Mouse (Mus musculus) forebrain, embryonic 11.5 days (tissue): ENCODE results near the gene Ankef1. TPM values are rescaled to one million over a fixed set of nuclear protein-coding genes. Genes with fewer than 3 reads are reported as not detected.
A peak's percentile ranks its signal among the peaks of the same experiment; 100 is the strongest.

Experiments
- ATAC-seq: fragments of 200-750 bp; cut with Nextera tagmentation; replicated peaks from 2 replicates; pipeline ENCODE4 v1.8.0; 2017; ENCODE audit warnings: moderate TSS enrichment; ENCODE audit not compliant: low FRiP score
- DNase-seq: peaks from one replicate; pipeline ENCODE4 v3.0.0-alpha.2; 2017; ENCODE audit warnings: low spot score
- H3K27ac ChIP-seq: fragments of 300-500 bp; sonication (generic); 2 replicates; pipeline ENCODE4 v1.5.1; 2014; ENCODE audit warnings: low read depth, low read length
- H3K27me3 ChIP-seq: fragments of 300-500 bp; sonication (generic); 2 replicates; pipeline ENCODE4 v1.6.1; 2014; ENCODE audit warnings: mild to moderate bottlenecking, low read length, mixed read lengths; ENCODE audit not compliant: control insufficient read depth, insufficient read depth
- H3K36me3 ChIP-seq: fragments of 300-500 bp; sonication (generic); 2 replicates; pipeline ENCODE4 v1.6.1; 2014; ENCODE audit warnings: mild to moderate bottlenecking, low read length, moderate library complexity, mixed read lengths; ENCODE audit not compliant: control insufficient read depth, insufficient read depth
- H3K4me1 ChIP-seq: fragments of 300-500 bp; sonication (generic); replicated peaks from 2 replicates; pipeline ENCODE4 v1.6.1; 2014; ENCODE audit warnings: low read length, mixed read lengths; ENCODE audit not compliant: control insufficient read depth, insufficient read depth
- H3K4me2 ChIP-seq: fragments of 300-500 bp; sonication (generic); 2 replicates; pipeline ENCODE4 v1.6.1; 2014; ENCODE audit warnings: low read depth, mild to moderate bottlenecking, low read length, moderate library complexity, mixed read lengths; ENCODE audit not compliant: severe bottlenecking
- H3K4me3 ChIP-seq: fragments of 300-500 bp; sonication (generic); 2 replicates; pipeline ENCODE4 v1.5.1; 2014; ENCODE audit warnings: low read depth, low read length
- H3K9ac ChIP-seq: fragments of 300-500 bp; sonication (generic); 2 replicates; pipeline ENCODE4 v1.6.1; 2014; ENCODE audit warnings: low read length
- H3K9me3 ChIP-seq: fragments of 300-500 bp; sonication (generic); 2 replicates; pipeline ENCODE4 v1.6.1; 2016; ENCODE audit warnings: low read length, mixed read lengths; ENCODE audit not compliant: control insufficient read depth
- WGBS: fragments of 180-500 bp; shearing (Covaris S2); extraction: QIAGEN DNeasy Blood & Tissue Kit; methylation state at CpG from one replicate; pipeline ENCODE4 v1.1.7; 2014; 5-methylcytosine and 5-hydroxymethylcytosine counted together
- polyA plus RNA-seq: library from polyadenylated mRNA; unstranded; fragments of >200 nt; fragmentation: Nextera tagmentation; extraction: Ambion mirVana; gene quantifications from 2 replicates; pipeline ENCODE4 v1.2.1, GENCODE M21; 2014

The Ankef1 gene
- polyA plus RNA-seq, 1 experiment from 2014 or later, result 0.57 TPM

DNA sequence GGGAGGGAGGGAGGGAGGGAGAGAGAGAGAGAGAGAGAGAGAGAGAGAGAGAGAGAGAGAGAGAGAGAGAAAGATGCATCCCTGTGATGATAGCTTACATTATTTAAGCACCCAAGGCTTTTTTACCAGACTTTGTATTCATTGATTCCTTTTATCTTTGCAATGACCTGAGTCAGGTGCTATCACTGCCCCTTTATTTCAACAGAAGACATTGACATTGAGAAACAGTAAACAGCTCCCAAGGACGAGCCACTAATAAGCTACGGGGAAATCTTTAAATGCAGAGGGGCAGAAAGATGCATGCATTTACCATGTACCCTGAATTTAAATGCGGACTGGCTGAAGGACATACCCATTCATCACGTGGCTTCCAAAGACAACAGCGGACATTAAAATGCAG lies 14.7 kb upstream of the Ankef1 start:
- Histone ChIP-seq H3K4me2 (no peak overlapping the region), H3K4me1 (no peaks in the 10 kb centered on the region; the same call in 1 of the 2 replicates), H3K27ac (no peak overlapping the region), H3K9me3 (no peaks in the 10 kb centered on the region), H3K9ac (no peak overlapping the region), H3K4me3 (no peak overlapping the region), H3K36me3 (no peaks in the 10 kb centered on the region), H3K27me3 (no peaks in the 10 kb centered on the region)
- DNase-seq (no peak), ATAC-seq (no peak)
- WGBS, result 87% methylated on average over 5 of the region's 5 CpGs

DNA sequence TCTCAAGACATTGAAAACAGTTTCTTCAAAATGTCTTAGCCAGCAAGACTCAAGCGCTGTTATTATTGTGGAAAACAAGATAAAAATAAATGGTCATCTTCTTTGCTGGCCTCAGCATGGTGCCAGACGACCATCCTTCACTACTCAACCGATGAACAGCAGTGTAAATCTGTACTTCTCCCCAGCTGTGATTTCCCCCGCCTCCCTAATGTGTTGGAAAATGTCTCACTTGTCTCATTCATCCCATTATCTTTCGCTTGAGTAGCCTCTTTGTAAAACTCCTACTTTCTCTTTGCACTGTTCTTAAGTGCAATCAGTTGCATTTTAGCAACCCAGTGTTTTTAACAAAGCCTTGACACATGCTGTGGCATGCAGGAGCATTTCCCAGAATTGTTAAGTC lies 9.4 kb downstream of the Ankef1 start:
- no peaks in the 10 kb centered on the region for H3K27me3 ChIP-seq
- 8% methylated on average over 5 of the region's 5 CpGs for WGBS
- peak; percentile 51 for DNase-seq

DNA sequence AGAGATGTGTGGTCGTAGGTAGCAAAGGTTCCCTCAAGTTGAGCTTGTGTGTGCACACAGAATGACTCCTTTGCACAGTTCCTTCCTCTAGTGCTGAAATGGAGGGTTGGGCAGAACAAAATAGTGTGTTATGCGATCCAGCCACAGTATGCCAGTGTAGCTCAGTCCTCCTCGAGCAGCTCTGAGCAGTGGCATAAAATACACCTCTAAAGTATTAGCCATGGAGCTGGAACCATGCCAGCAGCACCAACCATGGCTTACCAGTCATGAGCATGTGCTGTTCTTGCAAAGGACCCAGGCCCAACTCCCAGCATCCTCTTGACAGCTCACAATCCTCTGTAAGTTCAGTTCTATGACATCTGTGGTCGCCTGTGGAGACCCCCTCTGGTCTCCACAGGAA lies 10.0 kb downstream of the Ankef1 start:
- Histone ChIP-seq H3K9me3 (no peaks in the 10 kb centered on the region), H3K27me3 (no peaks in the 10 kb centered on the region), H3K27ac (no peak overlapping the region), H3K9ac (no peak overlapping the region), H3K36me3 (no peaks in the 10 kb centered on the region), H3K4me1 (no peaks in the 10 kb centered on the region; the same call in 1 of the 2 replicates), H3K4me2 (no peak overlapping the region), H3K4me3 (no peak overlapping the region)
- WGBS, result 60% methylated on average over 4 of the region's 4 CpGs
- peak; percentile 51 for ATAC-seq
- DNase-seq, result no peak

More for the DNA sequence above, 9.4 kb downstream of the Ankef1 start:
- ATAC-seq, result peak; percentile 91
- H3K36me3 ChIP-seq, result no peaks in the 10 kb centered on the region
- H3K9ac ChIP-seq, result no peak overlapping the region
- H3K27ac ChIP-seq, result no peak overlapping the region
- H3K9me3 ChIP-seq, result no peaks in the 10 kb centered on the region
- H3K4me2 ChIP-seq, result no peak overlapping the region
- H3K4me1 ChIP-seq, result no peaks in the 10 kb centered on the region; the same call in 1 of the 2 replicates
- H3K4me3 ChIP-seq, result no peak overlapping the region

DNA sequence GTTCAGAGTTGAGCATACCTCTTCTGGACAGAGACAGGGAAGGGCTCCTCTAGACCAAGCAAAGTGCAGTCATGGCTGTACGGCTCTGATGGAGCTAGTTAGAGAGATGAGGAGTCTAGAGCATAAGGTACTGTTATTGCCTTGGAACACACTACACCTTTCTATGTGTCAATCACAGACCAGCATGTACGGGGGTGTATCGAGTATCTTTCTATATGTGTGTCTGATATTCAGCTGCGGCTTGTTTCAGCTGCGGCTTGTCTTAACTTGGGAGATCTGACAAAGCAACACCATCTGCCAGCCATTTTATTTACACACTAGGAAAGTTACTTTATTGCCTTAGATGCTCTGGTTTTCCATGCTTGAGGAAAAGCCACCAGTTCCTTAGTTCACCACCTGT lies 11.1 kb downstream of the Ankef1 start:
- Histone ChIP-seq H3K4me3 (no peak overlapping the region), H3K4me1 (no peaks in the 10 kb centered on the region; the same call in 1 of the 2 replicates), H3K9me3 (no peaks in the 10 kb centered on the region), H3K9ac (no peak overlapping the region), H3K27ac (no peak overlapping the region), H3K36me3 (no peaks in the 10 kb centered on the region), H3K4me2 (no peak overlapping the region), H3K27me3 (no peaks in the 10 kb centered on the region)
- 94% methylated on average over 5 of the region's 5 CpGs for WGBS
- ATAC-seq, result no peak
- DNase-seq, result no peak

DNA sequence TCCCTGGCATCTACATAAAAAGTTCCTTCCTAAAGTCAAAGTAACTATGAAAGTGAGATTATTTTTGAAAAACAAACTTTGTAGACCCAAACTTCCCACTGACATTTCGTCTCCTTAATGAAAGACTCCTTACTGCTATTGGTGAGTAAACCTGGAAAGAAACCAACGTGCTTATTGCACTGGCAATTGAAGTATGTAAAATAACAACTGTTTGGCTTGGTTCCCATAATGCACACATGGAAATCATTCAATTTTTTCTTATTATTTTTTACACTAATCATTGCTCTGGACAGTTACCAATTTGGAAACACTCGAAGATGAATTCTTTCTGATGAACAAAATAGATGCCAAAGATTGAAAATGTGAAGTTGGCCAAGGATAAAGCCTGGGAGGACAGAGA lies 12.1 kb downstream of the Ankef1 start:
- Histone ChIP-seq H3K9ac (no peak overlapping the region), H3K4me2 (no peak overlapping the region), H3K27me3 (no peaks in the 10 kb centered on the region), H3K4me3 (no peak overlapping the region), H3K9me3 (no peaks in the 10 kb centered on the region), H3K4me1 (no peaks in the 10 kb centered on the region; the same call in 1 of the 2 replicates), H3K27ac (no peak overlapping the region), H3K36me3 (no peaks in the 10 kb centered on the region)
- no peak for DNase-seq
- no peak for ATAC-seq
- 85% methylated on average over 3 of the region's 3 CpGs for WGBS

DNA sequence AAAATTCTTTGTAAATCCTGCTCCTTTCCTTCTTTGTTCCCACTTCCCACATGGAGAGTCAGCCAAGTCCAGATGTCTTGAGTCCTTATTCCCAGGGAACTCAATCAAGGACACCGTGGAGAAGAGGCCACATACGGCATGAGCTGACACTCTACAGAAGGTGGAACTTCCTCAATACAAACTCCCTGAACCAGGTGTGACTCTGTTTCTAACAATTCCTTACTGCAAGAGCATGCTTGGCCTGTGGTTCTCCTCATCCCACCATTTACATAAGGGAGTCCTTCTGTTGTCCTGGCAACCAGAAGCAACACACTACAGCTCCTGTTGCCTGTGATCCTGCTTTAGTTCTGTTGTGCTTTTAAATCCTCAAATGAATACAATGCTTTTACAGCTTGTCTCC lies 13.8 kb downstream of the Ankef1 start:
- Histone ChIP-seq H3K4me3 (no peak overlapping the region), H3K4me1 (no peaks in the 10 kb centered on the region; the same call in 1 of the 2 replicates), H3K36me3 (no peaks in the 10 kb centered on the region), H3K9ac (no peak overlapping the region), H3K4me2 (no peak overlapping the region), H3K9me3 (no peaks in the 10 kb centered on the region), H3K27ac (no peak overlapping the region), H3K27me3 (no peaks in the 10 kb centered on the region)
- ATAC-seq, result no peak
- no peak for DNase-seq
- WGBS, result 90% methylated on average over 2 of the region's 2 CpGs

DNA sequence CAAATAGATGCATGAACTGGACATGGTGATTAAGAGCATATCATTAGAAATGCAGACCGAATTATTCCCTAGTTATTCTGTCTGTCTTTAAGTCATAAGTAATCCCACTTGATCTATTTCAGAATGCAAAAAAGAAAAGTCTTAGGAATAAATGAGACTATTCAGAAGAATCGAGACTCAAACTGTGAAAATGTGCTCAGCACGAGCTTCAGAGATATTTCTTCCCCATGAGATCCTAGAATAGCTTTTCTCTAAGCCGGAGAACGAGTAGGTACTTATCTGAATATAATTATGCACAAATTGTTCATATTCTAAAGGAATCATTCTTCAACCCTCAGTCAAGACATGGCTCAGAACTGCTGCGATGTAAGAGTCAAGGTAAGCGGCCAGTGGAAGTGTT lies 27.2 kb downstream of the Ankef1 start:
- no peaks in the 10 kb centered on the region for H3K4me1 ChIP-seq
- ATAC-seq (no peak), DNase-seq (no peak)
- 83% methylated on average over 7 of the region's 7 CpGs for WGBS
- H3K4me2 ChIP-seq, result no peak overlapping the region
- no peaks in the 10 kb centered on the region for H3K9me3 ChIP-seq
- H3K27ac ChIP-seq, result no peak overlapping the region
- H3K27me3 ChIP-seq, result no peaks in the 10 kb centered on the region
- H3K36me3 ChIP-seq, result no peaks in the 10 kb centered on the region
- no peak overlapping the region for H3K4me3 ChIP-seq
- H3K9ac ChIP-seq, result no peak overlapping the region

DNA sequence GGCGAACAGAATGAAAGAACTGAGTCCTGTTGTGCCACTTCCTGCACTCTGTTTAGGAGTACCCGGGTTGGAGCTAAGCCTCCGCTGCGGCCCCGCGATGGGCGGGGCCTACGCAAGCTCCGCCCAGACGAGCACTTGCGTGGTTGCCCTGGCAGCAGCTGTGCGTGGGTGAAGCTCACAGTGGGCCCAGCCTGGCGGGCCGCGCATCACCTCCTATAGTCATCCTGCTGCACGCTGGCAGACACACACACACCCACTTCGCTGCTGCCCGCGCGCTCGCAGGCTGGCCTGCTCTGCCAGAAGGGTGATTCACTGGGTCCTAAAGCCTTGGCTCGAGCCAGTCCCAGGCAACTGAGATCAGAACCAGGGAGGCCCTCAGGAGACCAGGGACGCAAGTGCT lies 30.3 kb downstream of the Ankef1 start:
- WGBS, result 1% methylated on average over 23 of the region's 23 CpGs
- DNase-seq (peak; percentile 90), ATAC-seq (peak; percentile 100)
- peak overlapping the region; percentile 37 for H3K4me3 ChIP-seq
- peak overlapping the region; percentile 43 for H3K9ac ChIP-seq
- H3K27me3 ChIP-seq, result no peaks in the 10 kb centered on the region
- H3K9me3 ChIP-seq, result no peaks in the 10 kb centered on the region
- no peaks in the 10 kb centered on the region for H3K4me1 ChIP-seq
- no peaks in the 10 kb centered on the region for H3K36me3 ChIP-seq
- H3K27ac ChIP-seq, result no peak overlapping the region
- H3K4me2 ChIP-seq, result peak overlapping the region; percentile 46

DNA sequence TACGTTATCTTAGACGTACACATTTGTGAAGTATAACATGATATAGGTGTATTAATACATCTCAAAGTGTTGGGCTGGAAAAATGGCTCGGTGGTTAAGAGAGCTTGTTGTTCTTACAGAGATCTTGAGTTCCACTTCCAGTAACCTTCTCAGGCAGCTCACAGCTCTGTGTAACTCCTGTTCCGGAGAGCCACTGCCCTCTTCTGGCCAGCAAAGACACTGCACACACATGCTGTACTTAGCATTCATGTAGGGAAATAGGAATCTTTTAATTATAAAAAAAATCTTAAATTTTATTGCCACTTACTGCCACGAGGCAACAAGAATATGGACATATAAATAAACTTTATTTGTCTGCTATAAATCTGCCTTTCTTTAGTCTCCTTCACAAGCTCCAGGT lies 56.3 kb downstream of the Ankef1 start:
- 71% methylated on average over 5 of the region's 5 CpGs for whole genome bisulfite sequencing
- H3K9ac ChIP-seq, result no peak overlapping the region

More for the DNA sequence above, 56.3 kb downstream of the Ankef1 start:
- H3K4me1 ChIP-seq, result no peaks in the 10 kb centered on the region
- H3K4me2 ChIP-seq, result no peak overlapping the region
- H3K27me3 ChIP-seq, result no peaks in the 10 kb centered on the region
- DNase-seq, result no peak
- ATAC-seq, result no peak
- no peak overlapping the region for H3K27ac ChIP-seq
- no peaks in the 10 kb centered on the region for H3K36me3 ChIP-seq
- H3K4me3 ChIP-seq, result no peak overlapping the region
- no peaks in the 10 kb centered on the region for H3K9me3 ChIP-seq
